Mouse (Mus musculus) lung, postnatal 0 days (tissue): ENCODE measurements around the gene Tmem198b.

ENCODE experiments used
- CTCF ChIP-seq: IDR thresholded peaks from 2 replicates; pipeline ENCODE4 v1.5.1; 2016; ENCODE audit warnings: antibody characterized with exemption, mild to moderate bottlenecking
- EP300 ChIP-seq: IDR thresholded peaks from 2 replicates; pipeline ENCODE4 v1.6.1; 2016; ENCODE audit warnings: antibody characterized with exemption, mild to moderate bottlenecking, control low read depth

GRCm38 (mm10) chr10:128822135-128822534, 18.0 kb upstream of the Tmem198b start:
- TF ChIP-seq CTCF = no peak; the same call in 1 of the 2 replicates
- no peak for TF ChIP-seq EP300
